Mouse (Mus musculus) midbrain, embryonic 16.5 days (tissue): ENCODE results near the gene Pjvk. TPM values are rescaled to one million over a fixed set of nuclear protein-coding genes. Genes with fewer than 3 reads are reported as not detected.

Source experiments
- ATAC-seq: fragments of 200-750 bp; cut with Nextera tagmentation; 2 replicates; pipeline ENCODE4 v1.8.0; 2017; ENCODE audit warnings: moderate TSS enrichment
- H3K27ac ChIP-seq: fragments of 300-500 bp; sonication (generic); 2 replicates; pipeline ENCODE4 v1.5.1; 2014; ENCODE audit warnings: mild to moderate bottlenecking, low read length, mixed read lengths
- H3K27me3 ChIP-seq: fragments of 300-500 bp; sonication (generic); 2 replicates; pipeline ENCODE4 v1.6.1; 2014; ENCODE audit warnings: low read depth, low read length, mixed read lengths; ENCODE audit not compliant: control insufficient read depth, insufficient read depth
- H3K36me3 ChIP-seq: fragments of 300-500 bp; sonication (generic); 2 replicates; pipeline ENCODE4 v1.6.1; 2014; ENCODE audit warnings: mild to moderate bottlenecking, low read length, moderate library complexity, mixed read lengths; ENCODE audit not compliant: control insufficient read depth, insufficient read depth
- H3K4me1 ChIP-seq: fragments of 300-500 bp; sonication (generic); 2 replicates; pipeline ENCODE4 v1.6.1; 2014; ENCODE audit warnings: mild to moderate bottlenecking, low read length, mixed read lengths; ENCODE audit not compliant: control insufficient read depth, insufficient read depth
- H3K4me2 ChIP-seq: fragments of 300-500 bp; sonication (generic); 2 replicates; pipeline ENCODE4 v1.6.1; 2014; ENCODE audit warnings: mild to moderate bottlenecking, low read length, mixed read lengths
- H3K4me3 ChIP-seq: fragments of 300-500 bp; sonication (generic); 2 replicates; pipeline ENCODE4 v1.5.1; 2014; ENCODE audit warnings: low read depth, mild to moderate bottlenecking, low read length, moderate library complexity, mixed read lengths
- H3K9ac ChIP-seq: fragments of 300-500 bp; sonication (generic); 2 replicates; pipeline ENCODE4 v1.6.1; 2014; ENCODE audit warnings: low read depth, low read length, mixed read lengths
- H3K9me3 ChIP-seq: fragments of 300-500 bp; sonication (generic); replicated peaks from 2 replicates; pipeline ENCODE4 v1.6.1; 2014; ENCODE audit warnings: mild to moderate bottlenecking, low read length, mixed read lengths; ENCODE audit not compliant: control insufficient read depth, poor library complexity, severe bottlenecking
- WGBS: fragments of 180-500 bp; shearing (Covaris S2); extraction: QIAGEN DNeasy Blood & Tissue Kit; methylation state at CpG from one replicate; pipeline ENCODE4 v1.1.7; 2014; 5-methylcytosine and 5-hydroxymethylcytosine counted together
- polyA plus RNA-seq: library from polyadenylated mRNA; unstranded; fragments of >200 nt; fragmentation: Nextera tagmentation; extraction: Ambion mirVana; gene quantifications from 2 replicates; pipeline ENCODE4 v1.2.1, GENCODE M21; 2015

The Pjvk gene
- polyA plus RNA-seq, 1 experiment from 2014 or later, result 0.94 TPM

DNA sequence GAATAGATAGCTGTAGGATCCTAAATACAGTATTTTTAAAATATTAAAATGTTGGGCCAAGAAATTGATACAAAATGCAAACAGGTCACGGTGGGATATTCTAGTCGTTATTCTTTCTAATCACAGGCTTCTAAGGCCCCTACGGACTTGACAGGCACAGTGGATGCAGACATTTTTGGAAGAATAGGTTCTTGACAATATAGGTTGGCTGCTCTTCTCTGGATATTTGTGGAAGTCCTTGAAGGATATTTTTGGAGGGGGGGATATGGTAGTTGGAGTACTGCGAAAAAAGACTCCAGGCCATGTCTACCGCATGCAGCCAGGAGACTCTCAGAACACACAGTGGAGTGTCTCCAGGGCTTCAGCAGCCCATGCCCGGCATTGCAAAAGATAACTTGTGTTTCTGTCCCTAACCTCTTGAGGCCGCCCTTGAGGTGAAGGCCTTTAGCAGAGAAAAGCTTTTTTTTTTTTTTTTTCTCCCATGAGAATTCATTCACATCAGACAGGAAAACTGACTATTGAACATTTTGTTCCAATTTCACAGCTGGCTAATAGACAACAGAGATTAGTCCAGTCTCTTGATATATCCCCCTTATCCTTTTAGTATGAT, 25.3 kb downstream of the Pjvk start:
- peak overlapping the region; percentile 66 for H3K27ac ChIP-seq
- no peaks in the 10 kb centered on the region for H3K36me3 ChIP-seq
- peak overlapping the region; percentile 56; the same call in 1 of the 2 replicates for H3K9ac ChIP-seq
- H3K27me3 ChIP-seq, result no peaks in the 10 kb centered on the region
- H3K4me1 ChIP-seq, result peaks cover 25% of the 10 kb centered on the region
- WGBS, result 37% methylated on average over 7 of the region's 7 CpGs
- H3K9me3 ChIP-seq, result no peaks in the 10 kb centered on the region
- peak overlapping the region; percentile 57 for H3K4me2 ChIP-seq
- peak overlapping the region; percentile 34 for H3K4me3 ChIP-seq
- no peak; the same call in 1 of the 2 replicates for ATAC-seq

DNA sequence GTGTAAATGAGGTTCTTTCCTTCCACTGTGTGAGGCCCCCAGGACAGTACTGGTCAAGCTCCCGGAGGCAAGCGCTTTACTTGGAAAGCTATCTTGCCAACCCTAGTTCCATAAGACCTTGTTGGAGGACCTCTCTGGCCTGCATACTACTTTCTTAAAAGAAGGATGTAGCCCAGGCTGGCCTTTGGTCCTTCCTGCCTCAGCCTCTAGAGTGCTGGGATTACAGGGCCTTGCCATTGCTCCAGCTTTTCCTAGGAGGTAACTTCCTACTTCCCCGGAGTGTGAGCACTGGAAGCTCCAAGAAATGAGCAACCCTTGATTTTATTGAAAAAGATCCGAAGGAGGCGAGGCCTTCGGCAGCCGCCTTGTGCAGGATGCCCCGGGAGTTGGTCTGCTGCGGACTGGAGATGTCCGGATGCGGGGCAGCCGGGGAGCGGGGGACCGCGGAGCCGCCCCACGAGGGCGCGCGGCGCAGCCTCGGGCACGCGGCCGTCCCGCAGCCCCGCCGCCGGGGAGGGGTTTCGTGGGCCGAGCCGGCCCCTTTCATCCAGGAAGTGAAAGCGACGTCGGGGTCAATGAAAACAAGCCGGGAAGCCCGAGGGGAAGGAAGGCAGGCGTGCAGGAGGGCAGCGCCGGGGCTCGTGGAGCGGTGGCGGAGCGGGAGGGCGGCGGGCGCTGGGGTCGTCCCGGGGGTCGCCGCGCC, 26.6 kb downstream of the Pjvk start, which contains the start of gene Plekha3:
TSS of gene Plekha3 (plus strand) at position 557 of the 703 bp plus-strand sequence.
- Histone ChIP-seq H3K27ac (peak within 1 kb of the TSS; percentile 81), H3K36me3 (no peaks in the 10 kb centered on the region), H3K4me2 (peak within 1 kb of the TSS; percentile 67), H3K4me3 (peak within 1 kb of the TSS; percentile 73), H3K9ac (peak within 1 kb of the TSS; percentile 81), H3K9me3 (no peaks in the 10 kb centered on the region), H3K27me3 (no peaks in the 10 kb centered on the region), H3K4me1 (peaks cover 25% of the 10 kb centered on the region)
- 5% methylated on average over 39 of the region's 52 CpGs for WGBS
- peak; percentile 81 for ATAC-seq

DNA sequence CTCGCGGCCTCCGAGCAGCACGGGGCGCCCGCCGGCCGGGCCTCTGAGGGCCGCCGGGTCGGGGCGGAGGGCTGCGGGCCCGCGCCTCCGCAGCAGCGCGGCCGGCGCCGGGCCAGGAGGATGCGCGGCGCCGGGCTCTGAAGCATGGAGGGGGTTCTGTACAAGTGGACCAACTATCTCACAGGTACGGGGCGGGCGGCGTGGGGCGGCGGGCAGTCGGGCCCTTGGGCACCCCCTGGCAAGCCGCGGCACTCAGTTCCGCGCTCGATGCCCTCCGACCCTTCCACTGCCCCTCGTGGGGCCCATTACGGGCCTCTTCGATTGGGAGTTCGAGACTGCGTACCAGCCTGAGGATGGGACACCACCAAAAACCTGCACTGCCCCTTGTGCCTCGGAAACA, 27.2 kb downstream of the Pjvk start:
- H3K4me1 ChIP-seq, result peaks cover 25% of the 10 kb centered on the region
- no peaks in the 10 kb centered on the region for H3K9me3 ChIP-seq
- peak; percentile 71 for ATAC-seq
- peak overlapping the region; percentile 81 for H3K9ac ChIP-seq
- WGBS, result under 1% methylated on average over 32 of the region's 44 CpGs
- peak overlapping the region; percentile 81 for H3K27ac ChIP-seq
- no peaks in the 10 kb centered on the region for H3K27me3 ChIP-seq
- H3K36me3 ChIP-seq, result no peaks in the 10 kb centered on the region
- peak overlapping the region; percentile 67 for H3K4me2 ChIP-seq
- peak overlapping the region; percentile 73 for H3K4me3 ChIP-seq

DNA sequence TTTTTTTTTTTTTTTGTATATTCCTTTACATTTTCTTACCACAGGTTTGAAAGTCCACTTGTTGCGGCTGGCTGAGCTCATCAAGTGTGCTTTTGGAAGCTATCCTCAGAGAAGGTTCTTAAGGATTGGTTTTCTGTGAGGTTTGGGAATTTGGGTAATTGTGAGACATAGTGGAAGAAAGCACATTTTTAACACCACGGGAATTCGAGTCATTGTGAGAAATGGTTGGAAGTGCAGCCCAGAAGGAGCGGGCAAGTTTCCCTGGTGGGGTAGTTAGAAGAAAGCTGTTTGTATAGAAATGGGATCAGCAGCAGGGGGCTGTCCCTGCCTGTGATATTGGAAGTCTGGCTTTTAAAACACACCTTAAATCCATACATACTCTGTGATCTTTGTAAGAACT, 27.7 kb downstream of the Pjvk start:
- Histone ChIP-seq H3K36me3 (no peaks in the 10 kb centered on the region), H3K4me2 (peak overlapping the region; percentile 67), H3K4me1 (peaks cover 25% of the 10 kb centered on the region), H3K4me3 (peak overlapping the region; percentile 73), H3K9me3 (no peaks in the 10 kb centered on the region), H3K27ac (no peak overlapping the region), H3K9ac (peak overlapping the region; percentile 81), H3K27me3 (no peaks in the 10 kb centered on the region)
- no peak for ATAC-seq
- WGBS, result 8% methylated on average over 4 of the region's 4 CpGs

GRCm38 (mm10) chr2:76676401-76677226, 28.3 kb downstream of the Pjvk start:
- Histone ChIP-seq H3K4me2 (peak overlapping the region; percentile 67), H3K4me1 (peaks cover 24% of the 10 kb centered on the region), H3K27me3 (no peaks in the 10 kb centered on the region), H3K36me3 (no peaks in the 10 kb centered on the region), H3K9ac (peak overlapping the region; percentile 81), H3K9me3 (no peaks in the 10 kb centered on the region), H3K4me3 (peak overlapping the region; percentile 73), H3K27ac (no peak overlapping the region)
- no peak for ATAC-seq
- WGBS, result 64% methylated on average over 13 of the region's 13 CpGs

DNA sequence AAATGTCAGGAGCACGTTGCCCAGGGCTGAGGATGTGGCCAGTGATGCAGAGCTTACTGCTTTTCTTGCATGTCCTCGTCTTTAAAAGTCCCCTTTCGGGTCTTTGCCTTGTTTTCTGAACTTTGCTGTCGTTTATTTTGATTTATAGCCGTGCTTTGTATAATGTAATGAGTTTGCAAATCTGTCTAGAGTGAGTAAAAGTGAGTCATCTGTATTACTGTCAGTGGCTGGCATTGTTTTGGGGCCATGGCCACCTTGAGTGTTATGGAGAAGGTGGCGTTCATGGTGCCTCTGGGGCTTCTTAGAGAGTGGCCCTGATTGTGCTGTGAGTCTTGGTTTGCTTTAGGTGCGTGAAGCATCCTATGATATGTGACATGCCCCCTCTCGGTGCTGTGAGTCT, 34.0 kb downstream of the Pjvk start:
- Histone ChIP-seq H3K27ac (no peak overlapping the region), H3K4me3 (no peak overlapping the region), H3K9me3 (no peaks in the 10 kb centered on the region), H3K27me3 (no peaks in the 10 kb centered on the region), H3K9ac (no peak overlapping the region), H3K4me1 (no peaks in the 10 kb centered on the region), H3K4me2 (no peak overlapping the region), H3K36me3 (peaks cover 15% of the 10 kb centered on the region)
- no peak for ATAC-seq
- 96% methylated on average over 8 of the region's 8 CpGs for WGBS

GRCm38 (mm10) chr2:76686986-76687385, 38.7 kb downstream of the Pjvk start:
- no peak overlapping the region for H3K27ac ChIP-seq
- WGBS, result 97% methylated on average over 3 of the region's 3 CpGs
- ATAC-seq, result no peak
- H3K4me3 ChIP-seq, result no peak overlapping the region
- H3K9ac ChIP-seq, result no peak overlapping the region
- peaks cover 23% of the 10 kb centered on the region for H3K36me3 ChIP-seq
- no peaks in the 10 kb centered on the region for H3K4me1 ChIP-seq
- no peaks in the 10 kb centered on the region for H3K27me3 ChIP-seq
- no peak overlapping the region for H3K4me2 ChIP-seq
- H3K9me3 ChIP-seq, result no peaks in the 10 kb centered on the region

- WGBS, result 89% methylated on average over 3 of the region's 3 CpGs
- peaks cover 26% of the 10 kb centered on the region for H3K36me3 ChIP-seq
- no peak for ATAC-seq
- no peaks in the 10 kb centered on the region for H3K27me3 ChIP-seq
- no peak overlapping the region for H3K4me2 ChIP-seq
- no peak overlapping the region for H3K4me3 ChIP-seq
- no peak overlapping the region for H3K9ac ChIP-seq
- no peak overlapping the region for H3K27ac ChIP-seq
- H3K4me1 ChIP-seq, result no peaks in the 10 kb centered on the region
- no peaks in the 10 kb centered on the region for H3K9me3 ChIP-seq
These were observed 39.3 kb downstream of the Pjvk start for GRCm38 (mm10) chr2:76687608-76688007.
